Mouse (Mus musculus) frontal cortex, postnatal 14 days (tissue): ENCODE results near the gene Arhgef11.
A peak's percentile ranks its signal among the peaks of the same experiment; 100 is the strongest.

Experiments used
- DNase-seq, 2 experiments: peaks; one replicate each; pipeline ENCODE4 v3.0.0; 2022; ENCODE audit warnings: low spot score in 2 of 2

Gene Arhgef11

DNA sequence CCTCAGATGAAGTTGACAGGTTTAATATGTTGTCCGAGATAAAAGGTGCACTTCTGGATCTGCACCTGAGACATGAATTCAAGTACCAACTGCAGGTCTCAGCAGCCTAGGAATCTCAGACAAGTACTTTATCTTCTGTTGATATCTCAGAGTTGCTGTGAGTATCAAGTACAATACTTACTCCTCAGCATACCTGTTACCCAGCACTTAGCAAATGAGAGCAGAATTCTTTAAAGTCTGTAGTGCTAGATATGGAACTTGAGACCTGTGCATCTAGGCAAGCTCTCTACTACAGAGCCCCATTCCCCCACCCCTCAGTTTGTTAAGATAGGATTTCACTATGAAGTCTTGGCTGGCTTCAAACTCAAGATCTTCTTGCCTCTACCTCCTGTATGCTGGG is 43.9 kb downstream of the Arhgef11 start:
- DNase-seq, result no peak

DNA sequence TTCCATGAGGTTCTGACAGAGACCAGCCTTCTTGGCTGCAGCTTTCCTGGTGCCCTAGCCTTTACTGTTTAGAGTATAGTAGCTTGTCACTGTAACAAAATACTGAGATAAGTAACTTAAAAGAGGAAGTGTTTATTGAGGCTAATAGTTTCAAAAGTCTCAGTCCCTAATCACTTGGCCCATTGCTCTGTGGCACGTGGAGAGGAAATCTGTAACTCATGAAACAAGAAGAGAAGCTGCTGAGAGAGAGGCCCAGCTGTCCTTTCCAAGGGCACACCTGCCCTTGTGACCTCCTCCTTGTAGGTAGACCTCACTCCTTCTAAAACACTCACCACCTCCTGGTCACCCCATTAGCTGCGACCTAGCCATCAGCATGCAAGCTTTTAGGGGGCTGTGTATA is 101.2 kb downstream of the Arhgef11 start:
- DNase-seq, result no peak

DNA sequence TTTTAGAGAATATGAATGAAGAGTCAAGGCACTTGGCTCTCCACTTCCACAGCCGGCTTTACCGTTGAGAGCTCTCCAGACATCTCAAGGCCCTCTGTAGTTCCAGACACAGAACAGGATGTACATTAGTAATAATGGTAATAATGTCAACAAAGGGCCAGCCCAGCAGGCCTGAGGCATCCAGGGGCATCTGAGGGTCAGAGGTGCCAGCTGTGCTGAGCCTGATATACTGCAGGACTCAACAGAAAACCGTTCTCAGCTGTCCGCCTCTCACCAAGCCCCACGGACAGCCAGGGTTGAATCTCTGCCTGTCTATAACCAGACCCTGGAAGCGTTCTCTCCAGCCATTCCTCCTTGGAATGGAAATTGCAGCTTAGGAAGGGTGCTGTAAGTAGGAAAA is 107.2 kb downstream of the Arhgef11 start:
- DNase-seq, result no peak

DNA sequence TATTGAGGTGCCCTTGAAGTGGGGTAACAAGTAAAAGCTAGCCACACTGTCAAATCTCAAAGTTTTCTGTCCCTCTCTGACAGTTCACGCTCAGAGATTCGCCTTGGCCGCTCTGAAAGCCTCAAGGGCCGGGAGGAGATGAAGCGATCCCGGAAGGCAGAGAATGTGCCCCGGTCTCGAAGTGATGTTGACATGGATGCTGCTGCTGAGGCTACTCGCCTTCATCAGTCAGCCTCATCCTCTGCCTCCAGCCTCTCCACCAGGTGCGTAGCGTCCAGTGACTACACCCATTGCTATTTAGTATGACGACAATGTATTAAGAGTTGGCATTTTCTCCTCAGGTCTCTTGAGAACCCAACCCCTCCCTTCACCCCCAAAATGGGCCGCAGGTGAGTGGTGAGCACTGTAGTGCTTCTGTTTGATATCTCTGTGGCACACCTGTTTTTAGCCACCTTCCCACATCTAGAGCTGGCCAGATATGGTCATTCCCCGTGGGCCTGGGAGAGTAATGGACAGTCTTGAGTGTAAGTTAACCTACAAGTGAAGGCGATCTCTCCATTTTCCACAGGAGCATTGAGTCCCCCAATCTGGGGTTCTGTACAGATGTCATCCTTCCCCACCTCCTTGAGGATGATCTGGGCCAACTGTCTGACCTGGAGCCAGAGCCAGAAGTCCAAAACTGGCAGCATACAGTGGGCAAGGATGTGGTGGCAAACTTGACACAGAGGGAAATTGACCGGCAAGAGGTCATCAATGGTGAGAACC is 108.2 kb downstream of the Arhgef11 start:
- DNase-seq, result no peak

DNA sequence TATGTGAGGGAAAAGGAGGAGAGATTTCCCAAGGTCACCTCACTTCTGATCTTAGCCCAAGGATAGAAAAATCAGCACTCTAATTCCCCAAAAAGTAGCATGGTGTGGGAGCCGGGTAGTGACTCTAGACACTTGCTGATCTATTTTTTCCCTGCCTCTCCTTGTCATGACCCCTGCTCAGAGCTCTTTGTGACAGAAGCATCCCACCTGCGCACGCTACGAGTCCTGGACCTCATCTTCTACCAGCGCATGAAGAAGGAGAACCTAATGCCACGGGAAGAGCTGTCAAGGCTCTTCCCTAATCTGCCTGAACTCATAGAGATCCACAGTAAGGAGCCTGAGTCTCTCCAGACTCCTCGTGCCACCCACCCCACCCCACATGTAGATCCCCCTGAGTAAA is 108.8 kb downstream of the Arhgef11 start:
- no peak for DNase-seq

DNA sequence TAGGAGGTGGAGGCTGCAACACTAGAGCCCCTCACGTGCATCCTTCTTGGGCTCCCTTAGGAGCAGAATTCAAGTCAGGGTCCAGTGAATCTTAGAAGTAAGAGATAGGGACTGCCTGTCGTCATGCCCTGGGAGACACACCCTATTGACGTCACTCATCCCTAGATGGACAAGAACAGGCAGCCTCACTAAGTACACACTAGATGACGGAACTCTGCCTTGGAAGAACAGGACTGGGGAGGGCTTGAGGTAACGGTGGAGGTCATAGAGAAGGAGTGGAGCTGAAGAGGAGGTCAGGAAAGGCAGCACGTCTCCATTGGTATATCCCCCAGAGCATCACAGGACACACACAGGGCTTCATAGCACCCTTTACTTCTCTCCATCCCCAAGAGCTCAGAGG is 111.3 kb downstream of the Arhgef11 start:
- DNase-seq, result no peak

DNA sequence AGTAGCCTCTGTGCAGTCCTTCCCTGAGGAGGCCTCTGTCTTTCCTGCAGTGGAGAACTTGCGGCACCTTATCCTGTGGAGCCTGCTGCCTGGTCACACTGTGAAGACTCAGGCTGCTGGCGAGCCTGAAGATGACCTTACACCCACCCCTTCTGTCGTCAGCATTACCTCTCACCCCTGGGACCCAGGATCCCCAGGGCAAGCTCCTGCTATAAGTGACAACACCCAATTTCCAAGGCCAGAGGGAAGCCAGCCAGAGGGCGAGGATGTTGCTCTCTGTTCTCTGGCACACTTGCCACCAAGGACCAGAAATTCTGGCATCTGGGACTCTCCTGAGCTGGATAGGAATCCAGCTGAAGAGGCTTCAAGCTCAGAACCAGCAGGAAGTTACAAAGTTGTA is 115.7 kb downstream of the Arhgef11 start:
- DNase-seq, result no peak

DNA sequence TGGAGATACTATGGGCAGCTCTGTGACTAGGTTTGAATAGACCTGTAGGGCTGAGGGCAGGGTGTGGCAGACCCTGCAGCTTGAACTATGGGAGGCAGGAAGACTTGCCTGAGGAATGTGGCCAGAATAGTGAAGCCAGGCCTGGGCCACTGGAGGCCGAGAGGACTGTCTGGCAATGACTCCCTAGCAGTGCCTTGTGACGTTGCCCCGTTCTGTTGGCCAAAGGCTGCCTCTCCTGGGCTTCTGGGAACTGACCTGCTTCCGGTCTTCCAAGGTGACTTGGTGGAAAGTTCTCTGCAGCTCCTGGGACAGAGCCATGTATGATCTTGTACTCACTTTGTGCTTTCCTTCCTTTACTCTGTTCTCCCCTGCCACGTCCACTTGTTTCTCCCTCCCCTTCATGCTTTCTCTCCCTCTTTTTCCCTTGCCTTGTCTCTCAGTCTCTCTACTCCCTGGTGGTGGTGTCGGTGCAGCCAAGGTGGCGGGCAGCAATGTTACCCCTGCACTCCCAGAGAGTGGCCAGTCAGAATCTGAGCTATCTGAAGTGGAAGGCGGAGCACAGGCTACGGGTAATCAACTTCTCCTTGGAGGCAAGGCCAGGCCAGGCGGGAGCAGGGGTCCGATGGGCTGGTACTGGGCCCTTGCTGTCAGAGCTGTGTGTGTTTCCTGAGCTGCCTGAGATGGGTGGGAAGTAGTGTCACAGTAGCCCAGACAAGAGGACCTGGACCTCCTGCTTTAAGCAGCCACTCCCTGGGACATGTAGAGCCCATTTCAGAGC is 116.8 kb downstream of the Arhgef11 start:
- no peak for DNase-seq

DNA sequence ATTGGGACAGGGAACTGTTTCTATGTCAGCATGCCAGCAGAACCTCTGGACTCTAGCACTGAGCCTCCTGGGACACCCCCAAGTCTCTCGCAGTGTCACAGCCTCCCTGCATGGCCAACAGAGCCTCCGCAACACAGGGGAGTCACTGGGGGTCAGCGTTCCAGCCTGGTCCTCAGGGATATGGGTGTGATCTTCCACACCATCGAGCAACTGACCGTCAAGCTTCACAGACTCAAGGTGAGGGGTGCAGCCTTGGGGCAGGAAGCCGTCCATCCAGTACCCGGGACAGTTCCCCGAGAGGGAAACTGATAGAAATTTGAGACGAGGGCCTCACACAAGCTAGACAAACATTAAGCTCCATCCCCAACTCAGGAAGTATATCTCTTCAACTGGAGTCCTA is 118.0 kb downstream of the Arhgef11 start:
- no peak for DNase-seq

DNA sequence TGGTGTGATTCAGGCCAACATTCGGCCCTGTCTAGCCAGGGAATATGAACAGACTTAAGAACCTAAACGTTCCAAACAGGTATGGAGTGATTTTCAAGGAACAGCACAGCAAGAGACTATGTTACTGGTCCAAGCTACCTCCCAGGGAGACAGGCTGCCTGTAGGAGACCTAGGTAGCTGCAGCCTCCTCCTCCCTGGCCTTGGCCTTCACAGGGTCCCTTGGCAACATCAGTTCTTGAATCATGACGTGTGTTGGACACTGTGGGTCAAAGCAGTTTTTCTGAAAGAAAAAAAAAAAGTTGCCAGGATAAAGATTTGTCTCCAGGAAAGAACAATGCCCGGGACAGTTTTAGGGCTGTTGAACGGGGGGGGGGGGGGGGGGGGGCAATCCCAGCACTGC is 121.5 kb downstream of the Arhgef11 start:
- no peak for DNase-seq

DNA sequence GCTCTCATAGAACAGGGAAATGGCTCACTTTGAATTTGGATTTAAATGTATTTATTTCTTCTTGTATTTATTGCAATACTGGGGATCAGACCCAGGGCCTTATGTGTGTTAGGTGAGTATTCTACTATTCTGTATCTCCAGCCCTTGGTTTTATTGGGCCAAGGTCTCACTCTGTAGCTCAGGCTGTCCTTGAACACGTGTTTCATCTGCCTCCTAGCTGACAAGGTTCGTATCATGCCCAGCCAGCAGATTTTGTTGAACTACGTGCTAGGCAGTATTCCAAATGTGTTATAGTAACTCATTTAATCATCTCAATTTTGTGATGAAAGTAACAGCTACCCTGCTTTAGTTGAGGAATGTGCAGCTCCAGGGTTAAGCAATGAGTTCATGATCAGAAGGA is 124.7 kb downstream of the Arhgef11 start:
- DNase-seq, result no peak

DNA sequence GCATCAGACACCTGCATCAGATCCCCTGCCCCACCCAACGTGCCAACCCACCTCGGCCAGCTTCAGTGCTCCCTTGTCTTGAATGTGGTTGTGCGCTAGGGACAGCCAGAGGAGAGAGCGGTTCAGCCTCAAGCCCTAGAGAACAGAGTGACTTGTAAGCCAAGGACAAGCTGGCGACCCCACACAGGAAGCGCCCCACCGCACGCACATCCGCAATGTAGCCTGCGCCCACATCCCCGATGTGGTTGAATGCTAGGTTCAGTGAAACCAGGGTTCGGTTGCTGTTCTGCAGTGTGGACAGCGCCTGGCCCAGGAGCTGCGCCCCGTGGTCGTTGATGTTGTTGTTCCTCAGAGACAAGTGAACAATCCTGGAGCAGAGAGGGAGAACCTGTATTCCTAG is 125.4 kb downstream of the Arhgef11 start:
- DNase-seq, result no peak

DNA sequence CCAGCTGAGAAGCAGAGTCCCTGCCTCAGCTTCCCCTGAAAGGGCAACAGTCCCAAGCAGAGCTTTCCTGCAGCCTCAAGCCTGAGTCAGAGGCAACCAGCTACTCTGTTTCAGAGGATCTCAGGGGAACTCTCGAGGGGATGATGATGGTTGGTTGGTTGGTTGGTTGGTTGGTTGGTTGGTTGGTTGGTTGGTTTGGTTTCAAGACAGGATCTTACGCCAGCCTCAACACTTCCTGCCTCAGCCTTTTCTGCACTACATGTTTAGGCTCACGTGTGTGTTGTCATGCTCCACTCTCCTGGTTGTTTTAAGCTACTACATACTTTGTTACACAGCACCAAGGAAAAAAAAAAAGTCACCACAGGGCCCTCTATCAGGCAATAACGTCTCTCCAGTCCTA is 126.6 kb downstream of the Arhgef11 start:
- no peak for DNase-seq

DNA sequence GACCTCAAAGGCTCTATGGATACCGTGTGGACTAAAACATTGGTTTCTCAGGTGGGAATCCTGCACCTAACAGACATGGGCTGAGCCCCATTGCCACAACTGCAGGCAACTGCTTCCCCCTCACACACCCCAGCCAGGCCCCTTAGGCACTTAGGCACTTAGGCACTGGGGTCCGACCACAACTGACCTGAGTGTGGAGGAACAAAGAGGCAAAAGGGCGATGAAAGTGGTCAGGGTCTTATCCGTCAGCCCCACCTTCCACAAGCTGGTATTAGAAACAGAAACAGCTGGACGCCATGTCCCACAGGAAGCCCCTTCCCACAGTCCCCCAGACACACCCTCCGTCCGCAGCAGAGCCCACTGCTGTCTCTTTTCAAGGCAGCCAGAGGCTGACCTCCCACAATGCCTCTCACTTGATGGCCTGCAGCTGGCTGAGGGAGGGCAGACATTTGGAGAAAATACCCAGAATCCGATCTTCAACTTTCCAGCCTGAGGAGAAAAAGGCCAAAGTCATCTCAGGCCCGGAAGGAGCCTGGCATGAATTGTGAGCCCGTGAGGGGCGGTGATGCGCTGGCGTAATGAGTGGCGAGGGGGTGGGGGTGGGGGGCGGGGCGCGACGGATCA is 127.8 kb downstream of the Arhgef11 start:
- DNase-seq, result no peak

DNA sequence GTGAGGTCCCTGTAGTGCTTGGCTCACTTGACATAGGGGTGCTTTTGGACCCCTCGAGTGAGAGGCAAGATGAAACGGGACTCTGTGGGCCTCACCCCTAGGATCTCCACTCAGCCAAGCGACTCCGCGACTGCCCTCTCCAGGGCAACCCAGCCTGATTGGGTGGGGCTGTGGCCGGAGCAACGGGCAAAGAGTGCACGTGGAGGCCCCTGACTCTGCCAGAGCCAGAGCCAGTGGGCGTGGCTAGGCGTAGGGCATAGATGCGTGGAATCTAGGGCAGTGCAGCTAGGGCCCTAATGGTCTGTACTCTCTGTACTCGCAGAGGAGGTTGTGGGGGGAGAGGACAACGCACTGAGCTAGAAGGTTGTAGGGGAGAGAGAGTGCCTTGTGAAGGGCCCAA is 131.1 kb downstream of the Arhgef11 start, which contains the start of gene Lrrc71:
TSS of gene Lrrc71 (minus strand) at position 195 of the 400 bp plus-strand sequence.
- no peak for DNase-seq

DNA sequence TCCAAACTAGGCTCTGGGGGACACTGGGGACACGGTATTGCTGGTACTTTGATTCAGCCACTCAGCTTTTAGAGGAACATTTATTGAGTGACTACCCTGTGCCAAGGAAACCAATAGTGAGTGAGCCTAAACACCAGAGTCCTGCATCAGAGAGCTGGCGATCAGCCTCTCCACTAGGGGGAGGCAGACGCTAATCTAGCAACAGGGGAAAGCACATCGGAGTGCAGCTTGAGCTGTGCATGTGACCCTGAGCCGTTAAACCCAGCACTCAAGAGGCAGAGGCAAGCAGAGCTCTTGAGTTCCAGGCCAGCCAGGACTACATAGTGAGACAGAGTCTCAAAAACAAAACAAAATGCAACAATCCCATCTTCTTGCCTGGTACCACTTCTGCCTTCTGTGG is 131.7 kb downstream of the Arhgef11 start:
- DNase-seq, result peak in 1 of 2 experiments; percentile 31

DNA sequence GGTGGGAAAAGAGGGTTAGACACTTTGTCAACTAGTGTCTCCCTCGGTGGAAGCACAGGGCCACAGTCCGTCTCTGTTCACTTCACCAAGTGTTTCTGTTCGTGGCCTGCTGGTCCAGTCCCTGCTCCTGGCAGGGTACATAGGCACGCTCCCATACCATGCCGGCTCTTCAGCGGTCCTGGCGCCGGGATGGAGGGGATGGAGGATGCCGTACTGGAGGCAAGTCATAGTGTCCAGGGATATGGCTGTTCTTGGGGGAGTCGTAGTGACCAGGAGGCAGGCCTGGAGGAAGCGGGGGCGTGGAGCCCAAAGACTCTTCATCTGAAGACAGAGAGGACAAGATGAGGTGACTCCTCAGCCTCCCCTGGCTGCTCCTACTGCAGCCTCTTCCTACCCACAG is 132.6 kb downstream of the Arhgef11 start:
- DNase-seq, result no peak

DNA sequence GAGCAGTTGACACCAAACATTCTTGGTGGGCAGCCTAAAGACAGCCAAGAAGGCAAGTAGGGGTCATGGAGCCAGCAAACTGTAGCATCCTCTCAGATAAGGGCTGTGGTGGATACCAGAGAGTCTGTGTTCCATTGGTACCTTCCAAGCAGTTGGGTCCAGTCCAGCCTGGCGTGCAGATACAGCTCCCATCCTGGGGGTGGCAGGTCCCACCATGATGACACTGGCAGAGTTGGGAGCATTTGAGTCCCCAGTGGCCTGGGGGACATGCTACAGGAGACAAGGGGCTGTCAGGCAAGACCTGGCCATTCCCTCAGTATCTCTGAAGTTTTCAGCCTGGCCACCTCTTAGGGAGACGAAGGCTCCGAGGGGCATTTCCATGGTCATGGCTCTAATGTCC is 135.2 kb downstream of the Arhgef11 start:
- DNase-seq, result no peak

DNA sequence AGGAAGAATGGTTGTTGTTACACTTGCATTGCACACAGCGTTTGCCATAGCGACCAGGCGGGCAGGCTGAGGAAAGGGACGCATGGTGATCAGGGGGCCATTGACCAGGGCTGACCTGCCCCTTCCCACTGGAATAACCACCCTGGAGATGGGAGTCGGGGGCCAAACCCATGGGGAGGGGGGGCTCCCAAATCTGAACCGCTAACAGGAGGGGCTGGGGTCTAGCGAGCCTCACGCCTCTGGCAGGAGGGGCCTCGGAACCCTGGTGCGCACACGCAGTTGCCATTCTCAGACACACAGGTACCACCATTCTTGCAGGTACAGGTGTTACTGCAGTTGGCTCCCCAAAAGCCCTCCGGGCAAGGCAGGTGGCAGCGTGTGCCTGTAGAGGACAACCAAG is 136.5 kb downstream of the Arhgef11 start:
- no peak for DNase-seq

DNA sequence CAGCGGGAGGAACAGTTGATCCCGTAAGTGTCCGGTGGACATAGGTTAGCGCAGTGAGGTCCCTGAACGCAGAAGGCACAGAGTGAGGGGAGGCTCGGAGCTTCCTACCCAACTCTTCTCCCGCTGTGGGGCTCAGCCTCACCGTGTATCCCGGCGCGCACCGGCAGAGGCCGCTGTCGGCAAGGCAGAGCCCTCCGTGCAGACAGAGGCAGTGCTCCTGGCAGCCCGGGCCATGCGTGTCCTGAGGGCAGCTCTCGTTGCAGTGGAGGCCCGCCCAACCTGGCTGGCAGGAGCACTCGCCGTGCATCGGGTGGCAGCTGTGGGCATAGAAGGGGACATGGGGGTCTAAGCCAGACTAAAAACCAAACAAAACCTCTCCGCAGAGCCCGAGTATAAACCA is 138.6 kb downstream of the Arhgef11 start:
- DNase-seq, result peak; percentile 63 to 84

DNA sequence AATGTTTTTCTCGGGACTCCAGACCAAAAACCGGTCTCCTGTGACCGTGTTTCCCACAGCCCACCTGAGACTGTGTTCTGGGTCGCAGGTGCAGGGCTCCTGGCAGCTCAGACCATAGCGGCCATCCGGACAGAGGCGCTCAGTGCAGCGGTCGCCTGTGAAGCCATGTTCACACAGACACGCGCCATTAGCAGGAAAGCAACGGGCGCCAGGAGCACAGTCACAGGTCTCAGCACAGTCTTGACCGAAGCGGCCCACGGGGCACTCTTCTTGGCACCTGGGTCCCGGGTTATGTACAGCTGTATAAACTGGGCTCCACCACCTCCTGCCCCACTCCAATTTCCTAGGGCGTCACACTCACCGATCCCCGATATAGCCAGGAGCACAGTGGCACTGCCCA is 139.1 kb downstream of the Arhgef11 start:
- no peak for DNase-seq

DNA sequence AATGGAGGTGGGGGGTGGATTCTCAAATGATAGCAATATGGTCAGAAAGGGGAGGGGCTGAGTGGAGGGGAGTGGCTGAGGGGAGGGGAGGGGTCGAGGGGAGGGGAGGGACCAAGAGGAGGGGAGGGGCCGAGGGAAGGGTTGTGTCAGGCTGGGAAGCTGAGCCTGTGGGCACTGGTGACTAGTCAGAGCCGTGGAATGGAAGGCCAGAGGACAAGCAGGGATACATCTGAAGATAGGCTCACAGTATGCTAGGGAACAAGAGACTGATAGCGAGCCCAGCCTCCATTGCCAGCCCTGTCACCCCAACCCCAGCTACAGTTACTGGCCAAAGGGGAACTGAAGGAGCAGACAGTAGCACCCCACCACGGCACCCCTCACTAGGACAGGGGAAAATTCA is 141.3 kb downstream of the Arhgef11 start:
- no peak for DNase-seq
